Mouse (Mus musculus) urinary bladder, postnatal 4 days (tissue): ENCODE data around the gene Pigq.

Experiments used
- DNase-seq, 2 experiments: peaks; one replicate each; pipeline ENCODE4 v3.0.0; 2021 to 2022; ENCODE audit warnings: low spot score in 2 of 2

Pigq gene

DNA sequence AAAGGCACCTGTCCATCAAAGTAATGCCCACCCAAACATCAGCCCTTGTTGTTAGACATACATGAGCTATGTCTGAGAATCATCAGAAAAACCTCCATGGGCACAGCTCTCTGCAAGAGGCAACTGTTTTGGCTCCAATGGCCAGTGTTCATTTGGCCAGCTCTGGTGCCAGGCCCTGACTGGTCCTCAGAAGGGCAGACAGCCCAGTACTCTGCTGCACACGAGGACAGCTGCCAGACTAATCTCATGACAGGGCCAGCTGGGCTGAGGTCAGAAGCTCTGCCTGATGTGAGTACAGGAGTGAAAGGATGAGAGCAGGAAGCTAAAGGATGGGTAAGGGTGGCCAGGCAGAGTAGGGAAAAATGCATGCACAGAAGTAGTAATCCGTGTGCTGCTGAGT, 19.4 kb downstream of the Pigq start:
- no peak for DNase-seq

- no peak for DNase-seq
Measured at GRCm38 (mm10) chr17:25922120-25922519, 22.6 kb downstream of the Pigq start.

GRCm38 (mm10) chr17:25919786-25920642, 24.7 kb downstream of the Pigq start:
- DNase-seq, result peak; percentile 100

DNA sequence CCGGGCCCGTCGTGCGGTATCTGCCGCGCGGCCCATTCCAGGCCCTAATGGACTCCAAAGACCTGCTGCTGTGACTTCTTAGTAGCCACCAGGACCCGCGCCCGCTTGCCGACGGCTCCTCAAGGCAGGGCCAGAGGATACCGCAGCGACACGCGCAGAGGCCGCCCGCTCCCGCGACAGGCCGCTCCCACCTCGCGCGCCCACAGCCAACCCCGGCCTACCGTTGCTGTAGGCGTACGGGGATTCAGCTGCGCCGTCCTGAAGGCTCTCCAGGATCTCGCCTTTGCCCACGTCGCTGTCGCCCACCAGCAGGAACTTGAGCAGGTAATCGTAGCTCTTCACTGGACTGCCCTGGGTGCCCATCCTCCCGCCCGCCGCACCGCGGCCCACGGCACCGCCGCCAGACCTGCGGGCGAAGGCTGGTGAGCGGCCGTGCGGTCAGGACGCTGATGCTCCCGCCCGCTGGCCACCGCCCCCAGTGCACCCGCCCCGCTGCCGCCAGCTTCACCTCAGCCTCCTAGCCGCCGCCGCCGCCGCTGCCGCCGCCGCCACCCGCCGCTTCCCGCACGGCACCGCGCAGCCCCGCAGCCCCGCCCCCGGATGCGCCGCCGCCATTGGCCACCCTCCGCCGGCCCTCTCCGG, 25.5 kb downstream of the Pigq start, which contains the start of gene Rab40c:
Rab40c (minus strand) TSS at position 584 of the 642 bp plus-strand sequence.
- peak in 1 of 2 experiments; percentile 65 for DNase-seq

- no peak for DNase-seq
Measured at GRCm38 (mm10) chr17:25918037-25918750, 26.5 kb downstream of the Pigq start.

GRCm38 (mm10) chr17:25916931-25917647, 27.6 kb downstream of the Pigq start:
- DNase-seq, result no peak

DNA sequence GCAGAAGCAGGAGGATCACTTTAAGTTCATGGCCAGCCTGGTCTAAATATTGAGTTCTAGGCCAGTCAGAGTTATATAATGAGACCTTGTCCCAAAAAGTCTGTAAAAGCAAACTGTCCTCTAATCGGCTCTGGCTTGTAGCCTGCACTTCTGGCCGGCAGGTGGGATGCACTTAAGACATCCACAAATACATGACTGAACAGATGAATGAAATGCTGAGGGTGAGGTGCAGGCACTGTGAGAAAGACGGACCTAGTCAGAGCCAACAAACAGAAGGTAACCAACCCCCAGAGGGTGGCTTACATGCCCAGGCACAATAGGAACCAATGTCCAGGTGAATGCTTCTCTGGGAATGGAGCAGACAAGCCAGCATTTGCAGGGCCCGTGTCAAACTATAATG, 30.4 kb downstream of the Pigq start:
- no peak for DNase-seq

GRCm38 (mm10) chr17:25913877-25914275, 30.9 kb downstream of the Pigq start:
- DNase-seq, result no peak

- no peak for DNase-seq
Measured at GRCm38 (mm10) chr17:25913186-25913876, 31.4 kb downstream of the Pigq start.

DNA sequence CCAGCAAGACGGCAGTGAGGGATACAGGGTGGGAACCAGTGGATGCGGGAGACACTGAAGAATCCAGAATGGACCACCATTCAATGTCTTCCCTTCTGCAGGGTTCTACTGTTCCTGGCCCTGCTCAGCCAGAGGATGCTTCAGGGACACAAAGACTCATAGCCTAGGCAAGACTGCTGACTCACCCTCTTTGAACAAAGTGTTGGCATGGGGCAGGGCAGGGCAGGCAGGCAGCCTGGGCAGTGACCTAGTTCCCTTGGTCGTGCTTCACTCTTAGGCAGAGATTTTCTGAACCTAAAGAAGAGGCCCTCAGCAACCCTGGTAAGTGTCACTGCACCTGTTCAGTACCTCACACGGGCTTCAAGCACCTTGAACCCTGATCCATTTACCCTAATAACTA, 32.9 kb downstream of the Pigq start:
- DNase-seq, result no peak

DNA sequence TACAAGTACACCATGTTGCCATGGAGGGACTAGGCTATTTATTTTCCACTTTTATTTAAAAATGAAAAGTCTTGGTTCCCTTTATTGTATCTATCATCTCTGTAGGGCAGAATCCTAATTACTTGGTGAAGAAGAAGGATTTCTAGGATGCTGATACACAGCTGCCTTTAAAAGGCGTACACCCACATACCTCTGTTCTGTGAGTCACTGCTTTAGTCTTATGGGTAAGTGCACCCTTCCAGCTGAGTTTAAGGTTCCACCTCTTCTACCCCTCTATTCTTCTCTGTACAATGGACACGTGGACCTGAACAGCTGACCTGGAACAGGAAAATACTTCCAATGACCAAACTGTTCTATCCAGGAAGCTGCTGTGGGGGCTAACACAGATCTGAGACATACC, 37.1 kb downstream of the Pigq start:
- no peak for DNase-seq

- DNase-seq, result no peak
Measured at GRCm38 (mm10) chr17:25903061-25903460, 41.7 kb downstream of the Pigq start.

- DNase-seq, result no peak
Measured at GRCm38 (mm10) chr17:25900193-25900592, 44.5 kb downstream of the Pigq start.

DNA sequence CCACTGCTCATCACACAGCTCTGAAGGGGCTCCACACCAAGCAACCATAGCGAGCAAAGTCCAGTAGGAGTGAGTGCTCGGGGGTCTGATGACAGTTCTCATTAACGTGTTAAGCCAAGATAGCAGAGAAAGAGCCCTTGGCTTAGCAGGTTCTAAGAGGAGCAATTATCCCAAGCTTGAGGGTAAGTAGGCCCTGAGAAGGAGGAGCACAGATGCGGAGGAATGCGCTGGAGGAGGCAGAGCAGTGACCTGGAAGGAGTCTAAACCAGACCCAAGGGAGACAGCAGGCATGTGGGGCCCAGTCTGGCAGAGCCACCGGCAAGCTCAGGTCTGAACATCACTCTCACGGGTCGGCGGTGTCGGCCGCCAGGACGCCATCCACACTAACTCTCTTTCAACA, 48.8 kb downstream of the Pigq start:
- DNase-seq, result no peak

GRCm38 (mm10) chr17:25895415-25895814, 49.3 kb downstream of the Pigq start:
- no peak for DNase-seq

GRCm38 (mm10) chr17:25893975-25894617, 50.6 kb downstream of the Pigq start:
- no peak for DNase-seq

DNA sequence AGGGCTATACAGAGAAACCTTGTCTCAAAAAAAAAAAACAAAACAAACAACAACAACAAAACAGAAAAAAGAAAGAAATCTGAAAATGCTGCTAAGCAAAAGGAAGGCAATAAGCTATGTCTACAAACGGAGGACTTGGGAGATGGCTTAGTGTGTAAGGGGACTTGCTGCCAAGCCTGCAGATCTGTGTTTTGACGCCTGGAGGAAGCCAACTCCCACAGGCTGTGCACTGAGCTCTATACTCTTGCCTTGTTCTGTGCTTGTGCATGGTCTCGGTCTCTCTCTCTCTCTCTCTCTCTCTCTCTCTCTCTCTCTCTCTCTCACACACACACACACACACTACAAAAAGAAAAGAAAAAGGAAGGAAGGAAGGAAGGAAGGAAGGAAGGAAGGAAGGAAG, 55.9 kb downstream of the Pigq start:
- DNase-seq, result no peak

DNA sequence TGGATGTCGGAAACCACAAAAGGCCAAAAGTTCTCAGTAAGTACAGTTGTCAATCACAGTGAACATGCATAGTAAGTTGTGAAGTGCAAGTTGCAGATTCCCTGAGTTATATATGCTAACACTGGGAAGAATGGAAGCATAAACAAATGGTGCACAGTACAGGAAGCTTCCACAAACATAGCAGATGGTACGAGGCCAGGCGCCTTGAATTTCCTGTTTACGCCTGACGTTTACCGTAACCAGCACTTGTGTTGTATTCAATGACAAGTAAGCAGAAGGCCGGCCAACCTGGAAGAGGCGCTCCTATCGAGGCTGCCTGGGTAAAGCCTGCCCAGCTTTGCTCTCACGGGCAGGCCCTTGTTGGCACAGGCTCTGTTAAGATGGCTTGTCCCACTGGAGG, 57.3 kb downstream of the Pigq start:
- DNase-seq, result no peak

GRCm38 (mm10) chr17:25886806-25887205, 57.9 kb downstream of the Pigq start:
- no peak for DNase-seq

- no peak for DNase-seq
Measured at GRCm38 (mm10) chr17:25885636-25886035, 59.1 kb downstream of the Pigq start.

DNA sequence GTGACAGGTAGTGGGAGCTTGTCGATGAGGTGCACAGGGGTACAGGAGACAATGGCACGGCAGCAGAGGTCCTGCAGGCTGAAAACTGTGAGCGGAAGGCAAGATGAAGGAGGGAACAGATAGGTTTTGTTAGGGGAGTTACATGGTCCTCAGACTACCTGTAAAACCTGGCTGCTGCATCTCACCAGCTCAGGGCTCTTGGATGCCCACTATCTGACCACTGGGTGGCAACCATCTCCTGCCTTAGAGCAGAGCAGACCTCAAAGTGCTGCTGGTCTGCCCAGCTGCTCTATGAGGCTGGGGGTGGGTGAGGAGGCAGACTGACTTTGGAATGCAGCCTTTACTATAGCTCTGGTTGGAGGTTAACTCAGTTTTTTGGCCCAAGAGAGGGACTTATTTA, 60.9 kb downstream of the Pigq start:
- no peak for DNase-seq
